In genomic region chr1:40325711-40326327, GRCm38 (mm10) we compare ENCODE assay signal across 9 mouse cellular contexts. TPM values are rescaled to one million over a fixed set of nuclear protein-coding genes. Genes with fewer than 3 reads are reported as not detected.
DNase-seq lines count a peak whose midpoint lies in the region; ATAC-seq and TF ChIP-seq lines count a peak whose summit lies in the region.
"Had no signal": no experiment of that assay in that cellular context is flagged by ENCODE, and none has a peak within 500 bp of the region (broad histone marks: within the 10 kb centered on the region; RNA-seq: fewer than 3 reads in every experiment).

No protein-coding gene starts in this region.

- H3K4me3 ChIP-seq in heart, embryonic 12.5 days: peak overlapping the region; percentile 40
- H3K4me3 ChIP-seq in hindbrain, embryonic 10.5 days: peak overlapping the region; percentile 56
- H3K4me3 ChIP-seq in midbrain, embryonic 12.5 days: peak overlapping the region; percentile 41

- peak overlapping the region; percentile 73 for H3K4me2 ChIP-seq in heart, embryonic 12.5 days
- H3K4me2 ChIP-seq in midbrain, embryonic 12.5 days (replicated peaks): peak overlapping the region; percentile 71

- TF ChIP-seq POLR2A in brain, embryonic 14.5 days (IDR thresholded peaks at IDR 0.05; ENCODE audit: borderline replicate concordance, extremely low read depth, insufficient read depth, insufficient read length, poor library complexity, severe bottlenecking): no peak

- no peak for ATAC-seq in heart, embryonic 12.5 days (ENCODE audit: insufficient number of reproducible peaks, low FRiP score)
- no peak for ATAC-seq in midbrain, embryonic 12.5 days (ENCODE audit: low FRiP score, low read depth)
- no peak for ATAC-seq in megakaryocyte progenitor cell, adult 5-6 weeks (replicated peaks; ENCODE audit: poor library complexity)

- H3K36me3 ChIP-seq in heart, embryonic 12.5 days: no peaks in the 10 kb centered on the region
- H3K36me3 ChIP-seq in hindbrain, embryonic 10.5 days: no peaks in the 10 kb centered on the region
- H3K36me3 ChIP-seq in midbrain, embryonic 12.5 days: no peaks in the 10 kb centered on the region

- no peak overlapping the region for H3K27ac ChIP-seq in heart, embryonic 12.5 days (ENCODE audit: poor library complexity, severe bottlenecking)
- peak overlapping the region; percentile 29; the same call in 1 of the 2 replicates for H3K27ac ChIP-seq in hindbrain, embryonic 10.5 days
- no peak overlapping the region for H3K27ac ChIP-seq in midbrain, embryonic 12.5 days (replicated peaks)

- TF ChIP-seq CTCF in brain, embryonic 14.5 days (IDR thresholded peaks at IDR 0.05; ENCODE audit: borderline replicate concordance, extremely low read depth, insufficient read depth, insufficient read length): no peak

- intact Hi-C loops in heart, postnatal 25 days (cut with DNase I): loop anchor here (5.0 kb wide), 1 partner anchor 59 kb away; no protein-coding TSS in a partner anchor

- peaks cover 5% of the 10 kb centered on the region; the same call in 1 of the 2 replicates for H3K4me1 ChIP-seq in heart, embryonic 12.5 days (replicated peaks)
- peaks cover 18% of the 10 kb centered on the region for H3K4me1 ChIP-seq in hindbrain, embryonic 10.5 days (replicated peaks)
- H3K4me1 ChIP-seq in midbrain, embryonic 12.5 days: peaks cover 11% of the 10 kb centered on the region

- WGBS in heart, embryonic 12.5 days: 4% methylated on average over 29 of the region's 29 CpGs
- WGBS in hindbrain, embryonic 10.5 days: 1% methylated on average over 29 of the region's 29 CpGs
- 3% methylated on average over 29 of the region's 29 CpGs for WGBS in midbrain, embryonic 12.5 days

- H3K9me3 ChIP-seq in heart, embryonic 12.5 days (replicated peaks): no peaks in the 10 kb centered on the region
- no peaks in the 10 kb centered on the region for H3K9me3 ChIP-seq in hindbrain, embryonic 10.5 days
- H3K9me3 ChIP-seq in midbrain, embryonic 12.5 days: no peaks in the 10 kb centered on the region

- H3K9ac ChIP-seq in heart, embryonic 12.5 days: peak overlapping the region; percentile 49; the same call in 1 of the 2 replicates
- H3K9ac ChIP-seq in midbrain, embryonic 12.5 days (replicated peaks): no peak overlapping the region

- peaks cover 15% of the 10 kb centered on the region for H3K27me3 ChIP-seq in heart, embryonic 12.5 days (replicated peaks)
- H3K27me3 ChIP-seq in hindbrain, embryonic 10.5 days (ENCODE audit: insufficient read depth, poor library complexity, severe bottlenecking): peaks cover 51% of the 10 kb centered on the region
- peaks cover 45% of the 10 kb centered on the region for H3K27me3 ChIP-seq in midbrain, embryonic 12.5 days
- H3K27me3 ChIP-seq: CH12.LX had no signal

- DNase-seq in heart, postnatal 25 days (ENCODE audit: low spot score): no peak
- peak; percentile 9 for DNase-seq in brain, embryonic 14.5 days (ENCODE audit: low read depth)
- peak; percentile 34 for DNase-seq in hindbrain, embryonic 10.5 days (ENCODE audit: low spot score)
- DNase-seq in cerebellum, adult 18-20 months: no peak
- DNase-seq in kidney, postnatal 10 days: no peak

RNA-seq across cellular contexts. Expression of gene Il1rl2, which starts 1.4 kb away (rescaled TPM):
- polyA plus RNA-seq in heart, embryonic 12.5 days (2016; fragmentation: Nextera tagmentation; extraction: Ambion mirVana): 3.6 and 3.7 TPM in 2 replicates
- total RNA-seq in heart, postnatal 25 days (2021): 1 to 10 TPM; 1.4 to 2.2 TPM
- 1.2 and 1.5 TPM in 2 replicates for polyA plus RNA-seq in brain, embryonic 14.5 days (2012; rRNA removed)
- 1.2 and 1.6 TPM in 2 replicates for polyA plus RNA-seq in hindbrain, embryonic 10.5 days (2016; fragmentation: Nextera tagmentation; extraction: Ambion mirVana)
- polyA plus RNA-seq in midbrain, embryonic 12.5 days (2016; fragmentation: Nextera tagmentation; extraction: Ambion mirVana): 1.6 and 1.7 TPM in 2 replicates
- 9.3 and 12.0 TPM in 2 replicates for total RNA-seq in megakaryocyte progenitor cell, adult 5-6 weeks (2015)
- 10.4 and 10.6 TPM in 2 replicates for total RNA-seq in megakaryocyte progenitor cell, adult 5-6 weeks (2017)
- total RNA-seq: CH12.LX had no signal

Comparison
In these comparisons a context has a peak if more than half of its experiments do, and no peak if none do; other contexts are left out.
1. DNase-seq: peak in brain, embryonic 14.5 days (single experiment) and hindbrain, embryonic 10.5 days (single experiment); none in heart, postnatal 25 days (single experiment), cerebellum, adult 18-20 months (0 of 2) and kidney, postnatal 10 days (single experiment).
2. Peak in every context shown above with its lines, with median percentiles within 50 percentile points of each other: H3K4me3 ChIP-seq.